Mouse (Mus musculus) left cerebral cortex, postnatal 25 days (tissue): ENCODE results near the gene Rph3al. TPM values are rescaled to one million over a fixed set of nuclear protein-coding genes. Genes with fewer than 3 reads are reported as not detected.

Experiments
- DNase-seq, 2 experiments: peaks; one replicate each; pipeline ENCODE4 v3.0.0; 2022; ENCODE audit warnings: low spot score in 2 of 2, mixed read lengths in 1 of 2
- intact Hi-C: fragments of 180-260 bp; cut with DNase I; formaldehyde crosslinking; loops from one replicate; pipeline ENCODE4 v1.15.1; 2025
- total RNA-seq, 2 experiments: library from RNA; stranded (reverse); gene quantifications; 2 replicates each; pipeline ENCODE4 v1.2.3; 2021

The Rph3al gene
- total RNA-seq, 2 experiments from 2014 or later, result 2.3 to 3.0 TPM

GRCm38 (mm10) chr11:75870947-75871346 lies 67.3 kb downstream of the Rph3al start:
- intact Hi-C loops, result no loop called here
- DNase-seq, result no peak

- intact Hi-C loops, result no loop called here
- DNase-seq, result no peak
Measured at GRCm38 (mm10) chr11:75870386-75870785, 67.8 kb downstream of the Rph3al start.

GRCm38 (mm10) chr11:75869898-75870297 lies 68.3 kb downstream of the Rph3al start:
- intact Hi-C loops, result loop anchor here (5.0 kb wide), 3 partner anchors 73 to 417 kb away; partner anchors contain the start of gene Doc2b
- peak; percentile 81 to 96 for DNase-seq

GRCm38 (mm10) chr11:75866861-75867260 lies 71.4 kb downstream of the Rph3al start:
- intact Hi-C loops, result loop anchor here (5.0 kb wide), 3 partner anchors 70 to 420 kb away; partner anchors contain the start of gene Doc2b
- no peak for DNase-seq

- peak in 1 of 2 experiments; percentile 19 for DNase-seq
- intact Hi-C loops, result loop anchor here (5.0 kb wide), 3 partner anchors 69 to 421 kb away; partner anchors contain the start of gene Doc2b
Measured at GRCm38 (mm10) chr11:75865859-75866258, 72.4 kb downstream of the Rph3al start.

- intact Hi-C loops, result loop anchor here (5.0 kb wide), 3 partner anchors 68 to 422 kb away; partner anchors contain the start of gene Doc2b
- DNase-seq, result peak in 1 of 2 experiments; percentile 52
Measured at GRCm38 (mm10) chr11:75865253-75865619, 73.0 kb downstream of the Rph3al start.

- DNase-seq, result no peak
- intact Hi-C loops, result loop anchor here (5.0 kb wide), 3 partner anchors 67 to 423 kb away; partner anchors contain the start of gene Doc2b
Measured at GRCm38 (mm10) chr11:75864529-75865252, 73.5 kb downstream of the Rph3al start.

GRCm38 (mm10) chr11:75862466-75862865 lies 75.8 kb downstream of the Rph3al start:
- DNase-seq, result no peak
- intact Hi-C loops, result no loop called here

- DNase-seq, result no peak
- intact Hi-C loops, result no loop called here
Measured at GRCm38 (mm10) chr11:75861653-75862052, 76.6 kb downstream of the Rph3al start.

- DNase-seq, result no peak
- intact Hi-C loops, result no loop called here
Measured at GRCm38 (mm10) chr11:75861213-75861612, 77.0 kb downstream of the Rph3al start.

- no peak for DNase-seq
- intact Hi-C loops, result no loop called here
Measured at GRCm38 (mm10) chr11:75859460-75859859, 78.8 kb downstream of the Rph3al start.

- intact Hi-C loops, result no loop called here
- DNase-seq, result no peak
Measured at GRCm38 (mm10) chr11:75858975-75859374, 79.3 kb downstream of the Rph3al start.

GRCm38 (mm10) chr11:75857781-75858180 lies 80.4 kb downstream of the Rph3al start:
- intact Hi-C loops, result no loop called here
- no peak for DNase-seq

- DNase-seq, result no peak
- intact Hi-C loops, result no loop called here
Measured at GRCm38 (mm10) chr11:75854327-75854726, 83.9 kb downstream of the Rph3al start.

- intact Hi-C loops, result no loop called here
- no peak for DNase-seq
Measured at GRCm38 (mm10) chr11:75853067-75853636, 85.1 kb downstream of the Rph3al start.

- no peak for DNase-seq
- intact Hi-C loops, result no loop called here
Measured at GRCm38 (mm10) chr11:75852485-75852884, 85.7 kb downstream of the Rph3al start.

- DNase-seq, result no peak
- intact Hi-C loops, result no loop called here
Measured at GRCm38 (mm10) chr11:75849552-75849951, 88.7 kb downstream of the Rph3al start.

GRCm38 (mm10) chr11:75846589-75846988 lies 91.6 kb downstream of the Rph3al start:
- intact Hi-C loops, result no loop called here
- no peak for DNase-seq

GRCm38 (mm10) chr11:75845675-75846074 lies 92.6 kb downstream of the Rph3al start:
- peak in 1 of 2 experiments; percentile 52 for DNase-seq
- intact Hi-C loops, result no loop called here

- DNase-seq, result no peak
- intact Hi-C loops, result no loop called here
Measured at GRCm38 (mm10) chr11:75842904-75843619, 95.2 kb downstream of the Rph3al start.
